Mouse (Mus musculus) megakaryocyte-erythroid progenitor cell, adult 5-6 weeks (primary cell): ENCODE results near the gene Mylpf. TPM values are rescaled to one million over a fixed set of nuclear protein-coding genes. Genes with fewer than 3 reads are reported as not detected.
A peak's percentile ranks its signal among the peaks of the same experiment; 100 is the strongest.

Source experiments
- ATAC-seq: replicated peaks from 2 replicates; pipeline ENCODE4 v1.8.0; 2016; ENCODE audit warnings: mild to moderate bottlenecking, inconsistent platforms; ENCODE audit not compliant: severe bottlenecking, poor library complexity, low FRiP score, low TSS enrichment
- total RNA-seq, 2 experiments: library from RNA; stranded (forward) in 1 of 2; stranded (reverse) in 1 of 2; fragments of 200-1000, 215-1000 nt in 1 of 2; fragments of >200 nt in 1 of 2; fragmentation: Nextera tagmentation in 1 of 2; gene quantifications; 2 replicates each; pipeline ENCODE4 v1.2.3; 2014 to 2017

Gene Mylpf
- total RNA-seq, 2 experiments from 2014 or later = 30.8 to 48.6 TPM

DNA sequence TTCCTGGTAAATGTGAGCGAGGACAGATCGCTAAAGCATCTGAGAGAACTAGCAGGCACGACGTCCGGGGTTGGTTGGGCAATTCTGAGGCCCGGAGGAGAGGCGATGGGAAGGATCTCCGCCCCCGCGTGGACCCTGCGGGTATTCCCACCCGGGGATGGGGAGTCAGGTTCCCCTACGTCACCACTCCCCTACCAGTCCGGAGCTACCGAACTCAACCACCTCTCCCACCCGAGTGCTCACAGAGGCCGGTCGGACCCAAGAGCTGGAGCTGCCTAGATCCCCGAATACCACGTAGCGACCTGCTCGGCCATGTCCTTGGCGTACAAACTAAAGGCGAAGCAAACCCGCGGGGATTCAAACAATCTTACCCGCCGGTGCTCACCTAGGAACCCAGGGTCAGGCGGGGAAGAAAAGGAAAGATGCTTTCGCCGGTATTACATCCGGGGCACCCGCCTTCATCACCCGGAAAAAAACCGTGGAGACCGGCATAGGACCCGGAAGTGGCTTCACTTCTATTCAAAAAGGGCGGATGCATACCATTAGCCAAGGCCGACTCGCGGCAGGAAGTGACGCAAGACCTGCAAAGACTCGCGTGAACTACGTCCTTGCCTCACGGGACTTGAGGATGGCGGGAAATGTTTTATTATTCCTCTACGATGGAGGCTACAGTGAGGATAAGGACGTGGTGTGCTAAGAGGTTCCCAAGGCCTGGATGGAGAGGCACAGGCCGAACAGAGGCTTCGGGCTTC lies 13.0 kb upstream of the Mylpf start, which contains the start of gene Cd2bp2:
Gene Cd2bp2, minus strand, starts transcription at position 507 of the 752 bp plus-strand sequence.
- peak; percentile 90 for ATAC-seq

DNA sequence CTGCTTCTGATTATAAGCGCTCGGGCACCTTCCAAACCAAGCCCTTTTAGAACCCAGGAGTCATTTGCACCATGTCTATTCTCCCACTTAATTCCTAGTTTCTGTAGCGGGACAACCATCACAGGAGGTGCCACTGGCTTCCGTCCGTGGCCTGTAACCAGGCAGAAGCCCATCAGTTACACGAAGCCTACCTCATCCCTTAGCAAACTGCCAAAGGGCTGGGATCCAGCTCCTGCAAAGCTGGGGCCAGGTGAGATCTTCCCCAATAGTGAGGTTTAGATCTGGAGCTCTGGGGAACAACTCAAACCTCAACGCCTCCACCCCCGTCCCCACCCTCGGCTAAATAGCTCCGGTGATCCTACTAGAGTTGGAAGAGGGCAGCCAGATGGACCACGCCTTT lies 12.2 kb upstream of the Mylpf start:
- no peak for ATAC-seq

DNA sequence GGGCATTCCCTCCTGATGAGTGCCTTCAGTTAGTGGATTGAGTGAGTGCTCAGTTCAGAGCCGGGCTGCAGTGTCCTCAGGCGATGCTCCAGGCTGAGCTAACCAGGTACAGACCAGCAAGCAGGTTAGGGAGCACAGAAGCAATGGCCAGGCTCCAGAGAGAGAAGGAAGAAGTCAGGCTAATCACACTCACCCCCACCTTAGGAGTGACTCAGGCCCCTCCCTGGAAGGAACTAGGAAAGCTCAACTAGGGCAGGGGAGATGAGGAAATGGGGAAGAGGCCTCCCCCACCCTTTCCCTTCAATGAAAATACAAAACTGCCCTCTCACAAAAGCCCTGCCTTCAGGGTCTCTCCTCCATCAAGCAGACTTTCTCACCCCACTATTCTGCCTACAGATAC lies 2.1 kb upstream of the Mylpf start:
- no peak for ATAC-seq

DNA sequence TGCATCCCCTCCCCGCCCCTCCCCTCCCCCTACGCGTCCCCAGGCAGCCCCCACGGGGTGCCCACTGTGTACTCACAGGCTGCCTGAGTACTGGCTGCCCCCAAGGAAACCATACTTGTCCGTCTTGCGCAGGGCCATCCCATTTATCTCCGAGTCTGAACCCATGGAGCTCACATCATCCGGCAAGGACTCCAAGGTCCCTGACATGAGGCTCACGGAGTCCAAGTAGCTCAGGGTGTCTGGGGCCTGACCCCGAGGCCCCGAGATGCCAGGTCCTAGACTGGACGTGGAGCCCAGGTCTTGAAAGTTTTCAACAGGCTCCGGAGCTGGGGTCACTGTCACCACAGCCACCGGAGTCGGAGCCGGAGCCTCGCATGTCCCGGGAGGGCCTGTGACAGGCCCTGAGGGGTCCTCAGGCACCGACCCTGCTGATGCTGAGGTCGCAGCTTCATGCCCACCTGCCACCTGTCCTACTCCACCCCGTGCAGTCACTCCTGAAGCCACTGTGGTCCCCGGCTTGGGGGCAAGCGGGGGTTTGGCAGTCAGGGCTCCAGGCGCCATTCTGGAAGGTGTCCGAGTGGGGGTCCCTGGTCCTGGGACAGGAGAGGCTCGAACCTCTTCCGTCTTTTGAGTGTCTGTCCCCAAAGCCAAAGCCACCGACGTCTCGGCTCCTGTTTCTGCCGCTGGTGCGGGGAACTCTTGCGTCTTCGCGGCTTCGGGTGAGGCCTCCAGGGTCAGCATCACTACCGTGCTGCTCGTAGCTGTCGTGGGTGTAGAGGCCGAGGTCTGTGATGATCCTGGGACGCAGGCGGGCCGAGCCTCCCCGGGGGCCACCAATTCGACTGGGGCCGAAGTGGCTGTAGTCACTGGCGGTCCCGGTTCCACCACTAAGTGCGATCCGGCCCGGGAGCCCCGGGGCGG lies 1.1 kb upstream of the Mylpf start:
- ATAC-seq = no peak

DNA sequence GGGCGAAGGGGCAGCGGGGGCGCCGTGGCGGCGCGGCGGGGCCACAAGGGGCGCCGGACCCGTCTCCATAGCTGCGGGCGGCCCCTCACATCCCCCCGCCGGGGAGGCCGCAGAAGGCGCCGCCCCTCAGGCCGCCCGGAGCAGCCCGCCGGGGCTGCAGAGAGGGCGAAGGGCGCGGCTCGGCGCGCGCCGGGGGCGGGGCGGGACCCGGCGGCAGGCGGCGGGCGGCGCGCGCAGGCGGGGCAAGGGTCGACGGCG lies 466 bp upstream of the Mylpf start, which contains the start of gene Tbc1d10b:
Gene Tbc1d10b, minus strand, starts transcription at position 174 of the 258 bp plus-strand sequence.
- ATAC-seq = no peak

DNA sequence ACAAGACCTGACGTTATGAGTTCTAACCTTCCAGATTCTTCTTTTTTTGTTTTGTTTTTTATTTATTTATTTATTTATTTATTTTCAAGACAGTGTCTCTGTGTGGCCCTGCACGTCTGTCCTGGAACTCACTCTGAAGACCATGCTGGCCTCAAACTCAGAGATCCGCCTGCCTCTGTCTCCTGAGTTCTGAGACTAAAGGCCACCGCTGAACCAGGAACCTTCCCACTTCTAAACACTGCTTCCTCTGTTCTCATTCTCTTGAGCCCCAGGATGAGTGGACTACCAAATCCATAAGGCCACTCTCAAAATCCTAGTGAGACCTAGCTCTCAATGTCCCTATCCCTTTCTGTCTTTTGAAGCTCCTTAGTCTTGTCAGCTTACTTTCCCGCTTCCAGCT lies 1.2 kb downstream of the Mylpf start:
- no peak for ATAC-seq

DNA sequence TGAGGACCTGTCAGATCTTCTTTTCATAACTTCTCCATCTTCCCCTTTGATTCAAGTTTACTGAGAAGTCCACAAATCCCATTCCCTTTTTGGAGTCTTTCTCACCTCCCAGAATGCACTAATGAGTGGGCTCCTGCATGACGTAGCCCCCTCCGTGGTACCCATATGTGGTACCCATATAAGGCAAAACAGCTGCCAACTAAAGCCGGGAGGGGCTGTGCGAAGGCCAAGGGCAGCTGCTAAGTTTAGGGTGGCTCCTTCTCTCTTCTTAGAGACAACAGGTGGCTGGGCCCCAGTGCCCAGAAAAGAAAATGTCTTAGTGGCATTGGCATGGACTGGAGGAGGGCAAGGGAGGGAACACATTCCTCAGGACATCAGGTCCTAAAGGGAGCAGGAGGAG lies 1.6 kb downstream of the Mylpf start:
- no peak for ATAC-seq

DNA sequence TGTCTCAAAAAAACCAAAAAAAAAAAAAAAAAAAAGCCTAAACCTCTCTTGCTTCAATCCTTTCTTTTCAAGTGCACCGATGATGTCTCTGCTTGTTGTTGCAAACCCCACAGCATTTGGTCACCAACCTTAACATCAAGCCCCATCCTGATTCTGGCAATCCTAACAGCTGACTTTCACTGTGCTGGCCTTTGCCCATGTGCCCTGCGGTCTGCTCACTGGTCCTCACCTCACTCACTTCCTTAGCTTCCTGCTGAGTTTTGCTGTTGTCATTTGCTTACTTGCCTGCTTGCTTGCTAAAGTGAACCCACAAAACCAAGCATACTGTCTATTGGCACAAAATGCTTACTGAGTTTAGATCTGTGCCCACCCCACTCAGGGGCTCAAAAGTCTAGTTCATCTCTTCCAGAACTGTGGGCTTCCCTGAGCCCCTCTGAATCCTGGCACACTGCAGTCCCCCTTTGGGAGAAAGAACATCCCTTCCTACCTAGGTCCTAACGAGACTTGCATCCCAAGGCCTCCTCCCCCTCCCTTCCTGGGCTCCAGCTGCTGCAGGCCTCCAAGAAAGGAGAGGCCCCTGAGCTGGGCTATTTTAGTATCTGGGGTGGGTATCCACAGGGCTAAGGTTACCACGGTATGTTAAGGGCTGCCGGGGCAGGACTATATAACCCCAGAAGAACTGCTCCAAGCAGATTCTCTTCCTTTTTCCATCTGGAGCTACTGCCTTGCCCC lies 2.5 kb downstream of the Mylpf start:
- no peak for ATAC-seq

DNA sequence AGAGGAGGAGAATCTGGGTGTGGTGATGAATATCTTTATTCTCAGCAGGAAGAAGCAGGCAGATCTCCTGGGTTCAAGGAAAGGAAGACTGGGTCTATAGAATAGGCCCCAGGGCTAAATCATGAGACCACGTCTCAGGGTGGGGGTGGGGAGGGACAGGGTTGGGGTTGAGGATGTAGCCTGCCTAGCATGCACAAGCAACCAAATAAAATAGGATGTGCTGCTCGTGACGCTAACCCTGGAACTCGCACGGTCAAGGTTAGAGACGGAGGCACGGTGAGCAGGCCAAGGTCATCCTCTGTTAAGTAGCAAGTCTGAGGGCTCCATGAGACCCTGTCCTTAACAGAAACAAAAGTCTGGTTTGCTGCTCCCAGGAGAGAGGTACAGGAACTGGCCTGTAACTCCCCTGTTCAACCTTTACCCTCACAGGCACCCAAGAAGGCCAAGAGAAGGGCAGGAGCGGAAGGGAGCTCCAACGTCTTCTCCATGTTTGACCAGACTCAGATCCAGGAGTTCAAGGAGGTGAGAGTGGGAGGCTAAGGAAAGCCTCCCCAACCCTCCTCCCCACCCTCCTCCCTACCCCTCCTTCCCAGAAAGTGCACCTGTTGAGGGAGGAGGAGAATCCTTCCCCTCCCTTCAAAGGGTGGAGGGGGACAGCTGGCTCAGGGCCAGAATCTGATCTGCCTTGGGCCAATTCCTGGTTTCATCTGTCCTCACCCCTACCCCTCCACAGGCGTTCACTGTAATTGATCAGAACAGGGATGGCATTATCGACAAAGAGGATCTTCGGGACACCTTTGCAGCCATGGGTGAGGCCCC lies 4.0 kb downstream of the Mylpf start:
- ATAC-seq = no peak

DNA sequence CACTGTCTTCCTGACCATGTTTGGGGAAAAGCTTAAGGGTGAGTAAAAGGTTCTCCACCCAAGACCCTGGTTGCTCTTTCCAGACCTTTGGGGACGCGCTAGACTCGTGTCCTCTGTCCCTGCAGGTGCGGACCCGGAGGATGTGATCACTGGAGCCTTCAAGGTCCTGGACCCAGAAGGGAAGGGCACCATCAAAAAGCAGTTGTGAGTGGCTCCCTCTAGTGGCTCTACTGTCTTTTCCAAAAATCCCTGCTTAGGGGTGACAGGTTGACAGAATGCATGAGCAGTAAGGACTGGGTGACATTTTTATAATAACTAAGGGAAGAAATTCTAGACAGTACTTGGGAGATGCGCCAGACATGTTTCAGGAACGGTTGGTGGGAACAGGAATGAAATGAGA lies 4.8 kb downstream of the Mylpf start:
- no peak for ATAC-seq

DNA sequence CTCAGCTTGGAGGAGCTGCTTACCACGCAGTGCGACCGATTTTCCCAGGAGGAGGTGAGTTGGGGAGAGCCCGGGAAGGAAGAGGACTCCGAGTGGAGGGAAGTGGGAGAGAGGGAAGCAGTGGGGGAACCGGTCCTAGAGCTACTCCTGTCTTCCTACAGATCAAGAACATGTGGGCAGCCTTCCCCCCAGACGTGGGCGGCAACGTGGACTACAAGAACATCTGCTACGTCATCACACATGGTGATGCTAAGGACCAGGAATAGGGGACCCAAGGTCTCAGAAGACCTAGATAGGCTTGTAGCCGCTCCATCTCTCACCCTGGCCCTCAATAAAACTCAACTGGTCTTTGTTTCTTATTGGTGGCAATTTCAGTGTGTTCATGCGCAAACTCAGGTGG lies 5.2 kb downstream of the Mylpf start:
- no peak for ATAC-seq

DNA sequence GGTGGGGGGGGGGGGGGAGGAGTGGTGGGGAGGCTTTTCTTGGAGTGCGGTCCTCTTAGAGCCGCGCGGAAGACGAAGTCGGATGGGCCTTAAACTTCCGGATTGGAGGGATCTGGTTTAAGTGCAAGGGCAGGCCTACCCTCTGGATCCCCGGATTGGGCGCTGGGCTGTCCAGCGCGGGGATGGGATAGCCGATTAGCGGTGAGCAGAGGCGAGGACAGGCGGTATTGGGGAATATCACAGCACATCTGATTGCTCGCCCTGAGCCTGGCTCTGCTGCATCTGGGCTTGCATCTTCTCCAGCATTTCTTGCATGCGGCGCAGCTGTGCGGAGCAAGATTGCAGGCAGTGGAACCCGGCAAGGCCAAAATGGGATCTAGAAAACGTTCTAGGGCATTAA lies 5.8 kb downstream of the Mylpf start:
- no peak for ATAC-seq

DNA sequence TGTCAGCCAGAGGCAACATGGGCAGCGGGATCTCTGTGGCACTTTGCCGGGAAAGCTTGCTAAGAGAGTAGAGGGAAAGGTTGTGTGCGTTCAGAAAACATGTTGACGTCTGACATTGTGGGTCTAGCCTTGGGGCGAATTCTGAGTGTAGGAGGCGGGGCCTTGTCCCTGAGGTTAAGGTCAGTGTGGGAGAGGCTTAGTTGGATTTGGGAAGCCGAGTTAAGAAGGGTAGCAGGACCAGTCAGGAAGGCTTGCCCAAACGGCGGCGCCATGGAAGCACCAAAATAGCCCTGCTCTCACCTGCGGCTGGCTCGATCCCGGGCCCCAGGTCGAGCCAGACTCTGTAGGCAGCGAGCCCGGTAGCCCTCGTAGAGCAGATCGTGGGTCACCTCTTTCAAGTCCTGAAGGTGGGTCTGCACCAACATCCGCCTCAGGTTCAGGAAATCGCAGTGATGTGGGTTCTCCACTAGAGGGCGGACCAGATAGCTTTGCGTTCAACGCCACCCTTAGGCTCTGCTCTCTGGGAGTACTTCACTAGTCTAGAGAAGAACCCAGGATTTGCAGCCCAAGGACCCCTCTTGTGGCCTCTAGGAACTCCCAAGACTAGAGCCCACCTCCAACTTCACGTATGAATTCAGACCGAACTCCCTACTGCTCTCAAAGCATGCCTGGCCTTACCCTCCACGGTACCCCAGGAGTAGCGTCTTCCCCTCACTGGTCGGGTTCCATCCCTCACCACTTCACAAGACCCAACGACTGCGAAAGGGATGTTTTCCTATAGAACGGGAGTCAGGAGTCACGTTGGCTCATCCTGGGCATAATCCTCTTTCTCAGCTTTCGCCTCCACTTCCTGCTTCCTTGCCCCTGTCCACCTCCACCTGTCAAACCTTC lies 6.5 kb downstream of the Mylpf start:
- ATAC-seq = peak; percentile 53; the same call in 1 of the 2 replicates

DNA sequence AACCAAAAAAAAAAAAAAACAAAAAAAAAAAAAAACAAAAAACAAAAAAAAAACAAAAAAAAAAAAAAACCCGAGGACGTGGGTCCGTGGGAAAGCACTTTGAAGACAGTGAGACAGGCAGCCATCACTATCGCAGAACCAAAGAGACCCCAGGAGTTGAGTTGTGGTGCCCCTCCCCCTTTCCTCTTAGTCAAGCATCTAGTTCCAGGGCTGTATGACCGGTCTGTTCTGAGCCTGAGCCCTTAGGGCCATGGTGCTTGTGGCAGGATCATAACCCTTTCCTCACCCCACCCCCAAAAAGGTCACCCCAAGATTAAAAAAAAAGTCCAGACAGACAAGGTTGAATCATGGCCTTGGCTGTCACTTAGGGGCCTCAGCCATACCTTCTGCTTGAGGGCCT lies 7.6 kb downstream of the Mylpf start:
- no peak for ATAC-seq

DNA sequence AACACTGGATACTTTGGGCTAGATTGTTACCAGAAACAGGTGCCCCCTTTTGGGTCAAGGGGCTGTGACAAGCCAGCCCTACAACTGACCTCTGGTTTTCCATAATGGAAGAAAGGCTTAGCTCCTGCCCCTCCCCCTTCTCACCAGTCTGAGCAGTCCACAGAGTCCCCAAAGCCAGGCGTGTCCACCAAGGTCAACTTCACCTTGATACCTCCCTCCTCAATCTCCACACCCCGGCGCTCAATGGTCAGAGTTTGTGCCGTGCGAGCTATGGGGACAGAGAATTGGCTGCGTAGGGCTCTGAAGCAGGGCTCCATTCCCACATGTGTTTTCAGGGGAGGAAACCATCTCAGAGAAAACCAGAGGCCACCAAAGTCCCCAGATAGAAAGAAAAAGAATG lies 8.8 kb downstream of the Mylpf start:
- no peak for ATAC-seq

DNA sequence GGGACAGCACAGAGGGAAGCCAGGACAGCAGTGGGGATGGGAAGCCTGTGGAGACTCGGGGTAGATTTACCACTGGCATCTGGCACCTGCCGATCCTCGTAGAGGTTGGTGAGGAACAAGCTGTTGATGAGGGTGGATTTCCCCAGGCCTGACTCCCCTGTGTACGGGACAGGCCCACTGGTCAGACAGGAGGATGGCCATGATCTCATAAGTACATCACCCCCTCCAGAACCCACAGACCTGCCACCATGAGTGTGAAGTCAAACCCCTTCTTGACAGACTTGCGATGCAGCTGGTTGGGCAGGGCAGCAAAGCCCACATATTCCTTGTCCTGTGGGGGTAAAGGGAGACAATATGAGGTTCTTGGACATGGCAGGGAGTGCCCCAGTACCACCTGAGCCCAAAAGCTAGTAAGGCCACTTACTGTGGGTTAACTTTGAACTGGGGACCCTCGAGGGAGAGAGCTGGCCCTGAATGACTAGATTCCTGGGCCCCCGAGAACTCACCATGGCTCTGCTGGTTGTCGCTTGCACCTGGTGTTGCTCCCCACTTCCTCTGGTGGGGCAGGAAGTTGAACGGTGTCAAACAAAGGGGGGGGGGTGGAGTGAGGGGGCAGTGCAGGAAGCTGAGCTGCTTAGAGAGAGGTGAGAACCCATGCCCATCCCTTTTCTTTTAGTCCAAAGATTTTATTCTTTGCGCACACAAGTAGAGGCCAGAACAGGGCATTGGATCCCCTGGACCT lies 9.4 kb downstream of the Mylpf start:
- no peak for ATAC-seq

DNA sequence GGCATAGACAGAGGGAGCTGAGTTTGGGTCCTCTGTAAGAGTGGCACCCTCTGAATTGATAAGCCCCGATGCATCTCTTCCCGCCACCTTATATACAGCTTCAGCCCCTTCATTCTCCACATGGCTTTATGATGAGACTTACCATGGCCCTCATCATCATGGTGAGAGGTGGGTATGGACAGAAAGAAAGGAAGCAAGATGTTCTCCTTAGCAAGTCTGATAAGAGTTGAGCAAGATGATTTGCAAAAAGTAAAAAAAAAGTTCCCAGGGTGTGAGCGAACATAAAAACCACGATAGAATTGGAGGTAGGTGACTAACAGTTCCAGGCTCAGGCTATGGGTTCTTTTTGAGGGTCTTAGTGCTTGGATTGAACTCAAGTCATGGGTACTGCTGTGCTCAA lies 10.0 kb downstream of the Mylpf start:
- peak; percentile 48 for ATAC-seq

DNA sequence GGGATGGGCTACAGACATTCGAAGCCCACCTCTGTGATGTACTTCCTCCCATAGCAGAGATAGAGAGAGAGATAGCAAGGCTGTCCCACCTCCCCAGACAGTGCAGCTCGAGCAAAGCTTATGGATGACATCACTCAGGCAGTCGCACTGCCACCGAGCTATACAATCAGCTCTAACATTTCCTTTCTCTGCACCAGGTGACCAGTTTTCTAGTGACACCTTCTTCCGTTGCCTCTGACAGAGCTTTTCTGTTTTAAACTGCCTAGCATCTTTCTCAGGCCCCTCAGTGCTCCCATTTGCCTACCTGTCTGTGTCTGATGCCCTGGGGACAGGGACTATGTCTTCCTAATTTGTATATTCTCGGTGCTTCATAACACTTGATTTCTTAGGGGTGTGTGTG lies 11.8 kb downstream of the Mylpf start:
- ATAC-seq = no peak
